Mouse (Mus musculus) neural tube, embryonic 12.5 days (tissue): ENCODE measurements around the gene Rnf220. TPM values are rescaled to one million over a fixed set of nuclear protein-coding genes. Genes with fewer than 3 reads are reported as not detected.

ENCODE experiments used
- ATAC-seq: fragments of 200-750 bp; cut with Nextera tagmentation; 2 replicates; pipeline ENCODE4 v1.8.0; 2017; ENCODE audit warnings: low read depth, mild to moderate bottlenecking, moderate TSS enrichment, moderate library complexity; ENCODE audit not compliant: low FRiP score
- H3K27ac ChIP-seq: fragments of 300-500 bp; sonication (generic); 2 replicates; pipeline ENCODE4 v1.5.1; 2016
- H3K27me3 ChIP-seq: fragments of 300-500 bp; sonication (generic); replicated peaks from 2 replicates; pipeline ENCODE4 v1.6.1; 2016; ENCODE audit warnings: mild to moderate bottlenecking
- H3K36me3 ChIP-seq: fragments of 300-500 bp; sonication (generic); 2 replicates; pipeline ENCODE4 v1.6.1; 2016; ENCODE audit warnings: mild to moderate bottlenecking
- H3K4me1 ChIP-seq: fragments of 300-500 bp; sonication (generic); 2 replicates; pipeline ENCODE4 v1.6.1; 2016
- H3K4me2 ChIP-seq: fragments of 300-500 bp; sonication (generic); replicated peaks from 2 replicates; pipeline ENCODE4 v1.6.1; 2016; ENCODE audit warnings: mild to moderate bottlenecking
- H3K4me3 ChIP-seq: fragments of 300-500 bp; sonication (generic); 2 replicates; pipeline ENCODE4 v1.5.1; 2016
- H3K9ac ChIP-seq: fragments of 300-500 bp; sonication (generic); 2 replicates; pipeline ENCODE4 v1.6.1; 2016; ENCODE audit warnings: mild to moderate bottlenecking
- H3K9me3 ChIP-seq: fragments of 300-500 bp; sonication (generic); 2 replicates; pipeline ENCODE4 v1.6.1; 2016; ENCODE audit warnings: mild to moderate bottlenecking
- WGBS: fragments of 180-500 bp; shearing (Covaris S2); methylation state at CpG from one replicate; pipeline ENCODE4 v1.1.7; 2016; 5-methylcytosine and 5-hydroxymethylcytosine counted together
- polyA plus RNA-seq: library from polyadenylated mRNA; unstranded; fragments of >200 nt; fragmentation: Nextera tagmentation; extraction: Ambion mirVana; gene quantifications from 2 replicates; pipeline ENCODE4 v1.2.1, GENCODE M21; 2016

The Rnf220 gene
- polyA plus RNA-seq, 1 experiment from 2014 or later, result 111 TPM

GRCm38 (mm10) chr4:117303581-117304238 lies 193.1 kb downstream of the Rnf220 start:
- Histone ChIP-seq H3K27ac (no peak overlapping the region), H3K36me3 (no peaks in the 10 kb centered on the region), H3K4me3 (peak overlapping the region; percentile 31), H3K9me3 (no peaks in the 10 kb centered on the region), H3K9ac (peak overlapping the region; percentile 26; the same call in 1 of the 2 replicates), H3K4me2 (peak overlapping the region; percentile 67), H3K4me1 (peaks cover 40% of the 10 kb centered on the region), H3K27me3 (peaks cover 68% of the 10 kb centered on the region)
- no peak for ATAC-seq
- 12% methylated on average over 30 of the region's 30 CpGs for WGBS

GRCm38 (mm10) chr4:117302027-117302806 lies 194.6 kb downstream of the Rnf220 start:
- Histone ChIP-seq H3K9ac (no peak overlapping the region), H3K27ac (no peak overlapping the region), H3K27me3 (peaks cover 62% of the 10 kb centered on the region), H3K4me1 (peaks cover 37% of the 10 kb centered on the region), H3K4me3 (no peak overlapping the region), H3K36me3 (no peaks in the 10 kb centered on the region), H3K4me2 (no peak overlapping the region; the same call in 1 of the 2 replicates), H3K9me3 (no peaks in the 10 kb centered on the region)
- peak; percentile 19; the same call in 1 of the 2 replicates for ATAC-seq
- 23% methylated on average over 14 of the region's 14 CpGs for WGBS

GRCm38 (mm10) chr4:117299921-117300320 lies 196.9 kb downstream of the Rnf220 start:
- H3K4me1 ChIP-seq, result peaks cover 39% of the 10 kb centered on the region
- no peak overlapping the region for H3K9ac ChIP-seq
- H3K27me3 ChIP-seq, result peaks cover 48% of the 10 kb centered on the region
- 0 out of 2 replicates have a peak, but pooled peaks have one; percentile 15 for ATAC-seq
- H3K27ac ChIP-seq, result no peak overlapping the region
- 66% methylated on average over 10 of the region's 10 CpGs for WGBS
- H3K9me3 ChIP-seq, result no peaks in the 10 kb centered on the region
- H3K36me3 ChIP-seq, result no peaks in the 10 kb centered on the region
- no peak overlapping the region for H3K4me3 ChIP-seq
- H3K4me2 ChIP-seq, result no peak overlapping the region

DNA sequence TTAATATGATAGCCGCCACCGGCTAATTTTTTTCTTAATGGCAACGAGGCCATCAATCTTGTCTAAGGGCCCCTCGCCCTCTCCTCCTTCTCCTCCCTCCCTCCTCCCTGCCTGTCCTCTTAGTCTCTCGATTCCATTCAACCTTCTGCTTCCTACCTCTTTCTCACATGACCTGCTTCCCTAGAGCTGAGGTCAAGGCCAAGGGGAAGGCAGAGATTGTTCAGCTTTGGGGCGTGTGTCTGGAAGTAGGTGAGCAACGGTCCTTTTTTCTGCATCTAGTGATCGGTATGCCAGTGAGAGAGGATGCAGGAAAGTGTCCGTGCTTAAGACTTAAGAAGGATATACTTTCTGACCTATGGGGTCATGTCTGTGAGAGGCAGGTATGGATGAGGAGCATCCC lies 199.0 kb downstream of the Rnf220 start:
- no peak overlapping the region for H3K9ac ChIP-seq
- H3K36me3 ChIP-seq, result no peaks in the 10 kb centered on the region
- no peak for ATAC-seq
- H3K9me3 ChIP-seq, result no peaks in the 10 kb centered on the region
- no peak overlapping the region for H3K4me2 ChIP-seq
- WGBS, result 67% methylated on average over 9 of the region's 9 CpGs
- H3K4me1 ChIP-seq, result peaks cover 20% of the 10 kb centered on the region
- H3K4me3 ChIP-seq, result no peak overlapping the region
- H3K27ac ChIP-seq, result no peak overlapping the region
- H3K27me3 ChIP-seq, result peaks cover 27% of the 10 kb centered on the region

DNA sequence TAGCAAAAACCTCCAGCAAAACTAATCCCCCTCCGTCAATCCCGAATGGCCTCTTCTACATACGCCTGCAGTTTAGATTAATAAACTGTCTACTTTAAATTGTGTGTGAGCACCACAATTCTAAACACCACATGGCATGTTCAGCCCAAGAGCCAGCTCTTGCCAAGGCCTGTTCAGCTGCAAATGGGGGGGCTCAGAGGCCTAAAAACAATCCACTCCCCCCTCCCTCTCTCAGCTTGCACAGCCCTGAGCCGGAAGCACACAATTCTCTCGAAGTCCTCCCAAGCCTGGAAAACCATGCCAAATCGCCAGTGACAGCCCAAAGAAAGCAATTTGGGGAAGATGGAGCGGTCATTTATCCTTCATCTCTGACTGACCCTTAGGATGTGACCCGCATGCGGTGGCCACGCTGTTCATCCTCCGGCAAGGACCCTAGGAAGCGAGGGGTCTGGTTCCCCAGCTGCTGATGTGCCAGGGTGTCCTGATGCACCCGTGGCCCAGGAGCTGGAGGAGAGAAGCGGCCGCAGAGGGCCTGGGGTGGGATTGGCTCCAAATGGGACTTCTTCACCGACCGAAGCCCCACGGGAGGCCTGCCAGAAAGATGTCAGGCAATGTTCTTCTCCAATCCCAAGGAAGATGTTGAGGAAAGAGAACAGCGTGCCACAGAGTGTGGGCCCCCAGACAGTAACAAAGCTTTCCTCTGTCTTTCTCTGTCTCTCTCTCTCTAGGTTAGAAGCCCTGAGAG lies 199.8 kb downstream of the Rnf220 start:
- 70% methylated on average over 19 of the region's 19 CpGs for WGBS
- no peaks in the 10 kb centered on the region for H3K36me3 ChIP-seq
- ATAC-seq, result no peak
- H3K4me3 ChIP-seq, result no peak overlapping the region
- H3K27ac ChIP-seq, result no peak overlapping the region
- no peak overlapping the region for H3K4me2 ChIP-seq
- no peak overlapping the region for H3K9ac ChIP-seq
- H3K27me3 ChIP-seq, result peaks cover 21% of the 10 kb centered on the region
- H3K9me3 ChIP-seq, result no peaks in the 10 kb centered on the region
- peaks cover 15% of the 10 kb centered on the region for H3K4me1 ChIP-seq

- H3K27ac ChIP-seq, result no peak overlapping the region
- no peak overlapping the region for H3K9ac ChIP-seq
- H3K4me2 ChIP-seq, result no peak overlapping the region
- H3K27me3 ChIP-seq, result peaks cover 7% of the 10 kb centered on the region; the same call in 1 of the 2 replicates
- no peaks in the 10 kb centered on the region for H3K9me3 ChIP-seq
- no peak for ATAC-seq
- WGBS, result 91% methylated on average over 2 of the region's 2 CpGs
- peaks cover 18% of the 10 kb centered on the region for H3K4me1 ChIP-seq
- H3K4me3 ChIP-seq, result no peak overlapping the region
- H3K36me3 ChIP-seq, result peaks cover 9% of the 10 kb centered on the region
These were observed 205.2 kb downstream of the Rnf220 start for GRCm38 (mm10) chr4:117291696-117292095.

DNA sequence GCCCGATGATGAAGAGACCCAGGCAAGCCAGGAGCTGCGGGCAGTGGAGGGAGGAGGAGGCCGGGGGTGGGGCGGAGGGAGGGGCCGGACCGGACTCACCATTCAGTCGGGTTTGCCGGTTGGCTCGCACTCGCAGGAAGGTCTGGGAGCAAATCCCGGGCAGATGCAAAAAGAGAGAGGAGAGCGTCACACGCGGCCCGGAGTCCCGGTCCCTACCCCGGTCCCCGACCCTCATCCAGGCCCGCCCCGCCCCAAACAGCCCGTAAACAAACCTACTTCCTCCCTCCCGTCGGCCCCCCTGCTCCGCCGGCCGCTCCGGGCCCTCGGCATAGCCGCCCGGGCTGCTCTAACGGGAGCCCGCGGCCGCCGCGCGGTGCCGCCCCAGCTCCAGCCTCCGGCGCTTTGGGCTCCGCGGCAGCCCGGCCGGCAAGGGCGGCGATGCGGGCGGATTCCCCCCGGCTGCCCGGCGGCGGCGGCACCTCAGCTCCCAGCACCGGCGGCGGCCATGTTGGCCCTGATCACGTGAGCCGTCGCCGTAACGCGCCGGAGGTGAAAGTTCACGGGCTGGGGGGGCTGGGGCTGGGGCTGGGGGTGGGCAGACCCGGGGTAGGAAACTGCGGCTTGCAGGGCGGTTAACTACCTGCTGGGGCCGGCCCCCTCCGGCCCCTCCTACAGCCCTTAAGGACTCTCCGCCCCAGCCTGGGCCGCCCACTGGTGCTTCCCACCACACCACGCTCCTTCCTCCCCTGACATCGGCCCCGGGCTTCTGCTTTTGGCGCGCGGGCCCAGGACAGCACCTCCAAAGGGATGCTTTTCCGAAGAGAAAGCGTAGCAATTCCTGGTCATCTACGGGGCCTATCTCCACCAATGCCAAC lies 207.7 kb downstream of the Rnf220 start:
- ATAC-seq, result peak; percentile 83
- Histone ChIP-seq H3K4me3 (peak overlapping the region; percentile 87), H3K4me1 (peaks cover 42% of the 10 kb centered on the region), H3K9ac (peak overlapping the region; percentile 74), H3K27me3 (no peaks in the 10 kb centered on the region), H3K36me3 (peaks cover 35% of the 10 kb centered on the region), H3K9me3 (no peaks in the 10 kb centered on the region), H3K27ac (peak overlapping the region; percentile 89), H3K4me2 (peak overlapping the region; percentile 75)
- under 1% methylated on average over 75 of the region's 80 CpGs for WGBS

DNA sequence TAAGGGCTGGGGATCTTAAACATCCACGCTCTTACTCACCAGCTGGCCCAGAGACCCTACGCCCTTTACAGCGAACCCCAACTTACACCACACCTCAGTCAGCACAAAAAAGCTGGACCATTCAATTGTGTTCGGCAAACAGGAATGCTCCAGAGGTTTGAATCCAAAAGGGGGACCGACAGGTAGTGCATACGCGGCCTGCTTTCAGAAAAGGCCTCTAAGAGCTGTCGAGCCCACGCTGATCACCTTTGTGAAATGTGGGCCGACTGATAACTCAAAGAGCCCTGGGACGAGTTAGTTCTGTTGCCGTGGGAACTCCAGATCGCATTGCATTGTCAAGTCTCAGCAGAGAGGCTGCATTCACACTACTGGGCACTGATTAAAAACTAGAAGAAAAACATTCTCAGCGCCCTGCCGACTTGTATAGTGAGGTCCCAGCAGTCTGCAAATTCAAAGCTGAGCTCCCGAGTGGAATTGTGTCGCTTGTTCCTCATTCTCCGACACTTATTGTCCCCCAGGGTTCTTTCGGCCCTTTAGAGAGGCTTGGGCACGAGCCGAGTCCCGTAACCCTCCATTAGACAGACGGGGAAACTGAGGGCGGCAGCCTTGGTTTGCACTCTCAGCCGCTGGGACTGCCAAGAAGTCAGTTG lies 208.4 kb downstream of the Rnf220 start:
- peaks cover 36% of the 10 kb centered on the region for H3K36me3 ChIP-seq
- H3K4me2 ChIP-seq, result peak overlapping the region; percentile 75
- H3K4me1 ChIP-seq, result peaks cover 50% of the 10 kb centered on the region
- H3K9me3 ChIP-seq, result no peaks in the 10 kb centered on the region
- H3K27me3 ChIP-seq, result no peaks in the 10 kb centered on the region
- peak overlapping the region; percentile 74 for H3K9ac ChIP-seq
- 25% methylated on average over 25 of the region's 25 CpGs for WGBS
- ATAC-seq, result no peak; the same call in 1 of the 2 replicates
- peak overlapping the region; percentile 87 for H3K4me3 ChIP-seq
- peak overlapping the region; percentile 89 for H3K27ac ChIP-seq

DNA sequence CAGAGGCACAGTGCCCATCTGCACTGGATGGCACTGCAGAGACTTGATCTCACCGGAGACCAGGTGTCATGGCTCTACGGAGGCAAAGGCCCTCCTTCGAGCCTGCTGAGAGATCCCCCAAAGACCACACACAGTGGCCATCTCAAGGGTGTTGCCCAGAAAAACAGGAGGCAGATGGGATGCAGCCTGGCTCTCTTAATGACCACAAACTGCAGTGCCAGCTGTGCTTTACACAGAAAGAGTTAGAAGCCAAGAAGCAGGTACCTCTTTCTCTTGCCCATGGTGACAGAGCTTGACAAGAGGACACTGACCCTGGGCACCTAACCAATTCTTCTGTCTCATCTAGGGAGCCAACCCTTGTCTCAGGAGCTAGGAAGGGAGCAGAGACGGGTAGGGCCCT lies 212.5 kb downstream of the Rnf220 start:
- no peaks in the 10 kb centered on the region for H3K27me3 ChIP-seq
- H3K9me3 ChIP-seq, result no peaks in the 10 kb centered on the region
- WGBS, result 26% methylated on average over 4 of the region's 4 CpGs
- H3K9ac ChIP-seq, result no peak overlapping the region
- ATAC-seq, result no peak
- peaks cover 62% of the 10 kb centered on the region for H3K36me3 ChIP-seq
- no peak overlapping the region for H3K4me3 ChIP-seq
- 0 out of 2 replicates have a peak overlapping the region, but pooled peaks have one; percentile 7 for H3K4me2 ChIP-seq
- peaks cover 65% of the 10 kb centered on the region for H3K4me1 ChIP-seq
- no peak overlapping the region for H3K27ac ChIP-seq

DNA sequence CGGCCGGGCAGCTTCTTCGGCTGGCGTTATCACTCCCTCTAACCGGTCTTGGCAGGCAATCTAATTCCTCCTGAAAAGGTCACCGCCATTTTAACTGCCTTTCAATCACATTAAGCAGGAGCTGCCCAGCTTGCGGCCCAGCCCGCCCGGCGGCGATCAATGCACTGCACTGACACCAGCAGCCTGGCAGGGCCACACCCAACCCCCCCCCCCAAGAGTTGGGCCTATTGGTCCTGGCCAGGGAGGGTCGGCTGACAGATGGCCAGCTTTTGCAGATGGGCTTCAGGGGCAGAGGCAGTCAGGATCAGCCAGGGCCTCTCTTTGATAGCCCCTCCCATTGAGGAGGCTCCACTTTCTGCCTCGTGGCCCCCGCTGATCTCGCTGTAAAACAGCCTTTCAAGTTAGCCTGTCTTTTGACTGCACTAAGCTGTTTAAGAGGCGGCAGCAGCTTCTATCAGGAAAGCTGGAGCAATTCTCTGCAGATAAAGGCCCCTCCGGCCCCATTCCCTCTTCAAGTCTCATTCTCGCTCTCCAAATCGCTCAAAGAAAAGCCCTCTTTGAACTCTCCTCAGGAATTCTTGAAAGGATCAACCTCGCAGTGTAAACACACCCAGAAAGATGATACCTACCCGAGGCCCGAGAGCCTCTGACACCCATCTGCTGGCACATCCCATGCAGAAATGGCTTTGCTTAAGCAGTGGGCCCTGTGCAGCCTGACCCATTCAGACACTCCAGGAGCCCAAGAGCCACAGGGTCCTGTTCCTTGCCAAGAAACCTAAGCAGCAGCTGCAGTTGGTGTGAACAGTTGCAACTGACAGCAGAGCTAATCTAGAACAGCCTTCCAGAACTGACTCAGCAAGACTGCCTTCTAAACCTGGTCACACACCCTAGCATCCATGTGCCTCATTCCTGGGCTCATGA lies 213.3 kb downstream of the Rnf220 start:
- no peaks in the 10 kb centered on the region for H3K9me3 ChIP-seq
- H3K4me1 ChIP-seq, result peaks cover 70% of the 10 kb centered on the region
- no peak overlapping the region for H3K4me3 ChIP-seq
- ATAC-seq, result peak; percentile 59
- peak overlapping the region; percentile 53 for H3K27ac ChIP-seq
- no peaks in the 10 kb centered on the region for H3K27me3 ChIP-seq
- peaks cover 68% of the 10 kb centered on the region for H3K36me3 ChIP-seq
- WGBS, result 6% methylated on average over 22 of the region's 22 CpGs
- peak overlapping the region; percentile 39 for H3K4me2 ChIP-seq
- H3K9ac ChIP-seq, result peak overlapping the region; percentile 13; the same call in 1 of the 2 replicates
